Mouse (Mus musculus) olfactory bulb, adult 2 months (tissue): ENCODE results near the gene Necab3.

ENCODE experiments used
- CTCF ChIP-seq: fragments of 200-500 bp; IDR thresholded peaks from 2 replicates; pipeline ENCODE4 v1.5.1; 2012; ENCODE audit warnings: low read depth, mild to moderate bottlenecking, low read length, moderate library complexity; ENCODE audit not compliant: insufficient read depth
- POLR2A ChIP-seq: fragments of 200-500 bp; IDR thresholded peaks from 2 replicates; pipeline ENCODE4 v1.6.1; 2012; ENCODE audit warnings: mild to moderate bottlenecking, low read depth, low read length, moderate library complexity; ENCODE audit not compliant: insufficient read depth

DNA sequence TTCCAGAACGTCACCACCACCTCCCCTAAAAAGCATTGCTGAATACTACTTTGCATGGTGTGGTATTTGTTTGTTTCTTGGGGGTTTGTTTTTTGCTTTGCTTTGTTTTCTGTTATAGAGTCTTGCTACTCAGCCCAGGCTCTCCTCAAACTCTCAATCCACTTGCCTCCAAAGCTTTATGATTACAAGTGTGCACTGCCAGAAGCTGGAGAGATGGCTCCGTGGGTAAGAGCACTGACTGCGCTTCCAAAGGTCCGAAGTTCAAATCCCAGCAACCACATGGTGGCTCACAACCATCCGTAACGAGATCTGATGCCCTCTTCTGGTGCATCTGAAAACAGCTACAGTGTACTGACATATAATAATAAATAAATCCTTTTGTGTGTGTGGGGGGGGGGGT lies 41.9 kb upstream of the Necab3 start:
- TF ChIP-seq POLR2A: no peak
- no peak for TF ChIP-seq CTCF
